Mouse (Mus musculus): ENCODE results near the gene 1700010B08Rik. TPM values are rescaled to one million over a fixed set of nuclear protein-coding genes. Genes with fewer than 3 reads are reported as not detected.

1700010B08Rik gene
- total RNA-seq, 1 experiment, result not detected

DNA sequence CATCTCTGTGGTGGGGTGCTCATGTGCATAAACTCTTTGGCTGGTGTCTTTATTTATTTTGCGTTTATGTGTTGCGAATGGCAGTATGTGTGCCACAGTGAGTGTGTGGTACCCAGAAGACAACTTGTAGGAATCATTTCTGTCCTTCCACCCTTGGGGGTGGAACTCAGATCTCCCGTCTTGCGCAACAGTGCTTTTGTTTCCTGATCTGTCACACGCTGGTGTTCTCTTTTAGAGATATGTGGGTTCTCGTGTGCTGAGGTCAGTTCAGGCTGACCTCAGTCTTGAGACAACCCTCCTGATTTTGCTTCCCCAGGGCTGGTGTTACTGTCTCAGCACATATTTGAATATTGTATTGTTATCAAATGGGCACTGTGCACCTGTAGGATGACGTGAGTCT lies 19.9 kb downstream of the 1700010B08Rik start:
- TF ChIP-seq CHD2 (IDR thresholded peaks at IDR 0.05; ENCODE audit: low read depth, low read length) (no peak), ZC3H11A (IDR thresholded peaks at IDR 0.05; ENCODE audit: borderline replicate concordance, low read depth, low read length) (no peak), ZNF384 (IDR thresholded peaks at IDR 0.05; ENCODE audit: low read depth, low read length) (no peak), MAFK (IDR thresholded peaks at IDR 0.05; ENCODE audit: insufficient read depth, low read depth, low read length) (no peak), HCFC1 (IDR thresholded peaks at IDR 0.05; ENCODE audit: borderline replicate concordance, insufficient read depth, low read length) (no peak)
- Histone ChIP-seq H3K4me1 (ENCODE audit: control insufficient read depth in 2 of 2, insufficient read depth in 2 of 2, low read length in 2 of 2, poor library complexity in 1 of 2) (0 out of 4 replicates have a peak, but pooled peaks cover 0 to 5% of the 10 kb centered on the region in 2 experiments), H3K4me3 (ENCODE audit: insufficient read depth in 1 of 2, low read depth in 1 of 2, low read length in 2 of 2, poor library complexity in 1 of 2, severe bottlenecking in 1 of 2) (no peak overlapping the region), H3K9ac (ENCODE audit: insufficient read depth, low read depth, low read length, poor library complexity, severe bottlenecking) (no peak overlapping the region), H3K9me3 (ENCODE audit: control insufficient read depth, insufficient read depth, low read depth, low read length) (no peaks in the 10 kb centered on the region), H3K36me3 (ENCODE audit: control insufficient read depth, insufficient read depth, low read length, poor library complexity, severe bottlenecking) (peaks cover 2% of the 10 kb centered on the region; the same call in 1 of the 2 replicates), H3K27ac (ENCODE audit: insufficient read depth, low read depth, low read length, poor library complexity, severe bottlenecking) (no peak overlapping the region)
- DNase-seq (ENCODE audit: low read depth, low spot score), result no peak
- in situ Hi-C loops (cut with MboI; ENCODE audit: low sequenced_read_pairs in 2 of 2, unreplicated experiment in 2 of 2), result no loop called here

- Histone ChIP-seq H3K36me3 (ENCODE audit: control insufficient read depth, insufficient read depth, low read length, poor library complexity, severe bottlenecking) (peaks cover 2% of the 10 kb centered on the region; the same call in 1 of the 2 replicates), H3K9ac (ENCODE audit: insufficient read depth, low read depth, low read length, poor library complexity, severe bottlenecking) (no peak overlapping the region), H3K27ac (ENCODE audit: insufficient read depth, low read depth, low read length, poor library complexity, severe bottlenecking) (no peak overlapping the region), H3K4me1 (ENCODE audit: control insufficient read depth in 2 of 2, insufficient read depth in 2 of 2, low read length in 2 of 2, poor library complexity in 1 of 2) (0 out of 4 replicates have a peak, but pooled peaks cover 0 to 5% of the 10 kb centered on the region in 2 experiments), H3K4me3 (ENCODE audit: insufficient read depth in 1 of 2, low read depth in 1 of 2, low read length in 2 of 2, poor library complexity in 1 of 2, severe bottlenecking in 1 of 2) (no peak overlapping the region), H3K9me3 (ENCODE audit: control insufficient read depth, insufficient read depth, low read depth, low read length) (no peaks in the 10 kb centered on the region)
- TF ChIP-seq MAFK (IDR thresholded peaks at IDR 0.05; ENCODE audit: insufficient read depth, low read depth, low read length) (no peak), ZC3H11A (IDR thresholded peaks at IDR 0.05; ENCODE audit: borderline replicate concordance, low read depth, low read length) (no peak), ZNF384 (IDR thresholded peaks at IDR 0.05; ENCODE audit: low read depth, low read length) (no peak), HCFC1 (IDR thresholded peaks at IDR 0.05; ENCODE audit: borderline replicate concordance, insufficient read depth, low read length) (no peak), CHD2 (IDR thresholded peaks at IDR 0.05; ENCODE audit: low read depth, low read length) (no peak)
- DNase-seq (ENCODE audit: low read depth, low spot score), result no peak
- in situ Hi-C loops (cut with MboI; ENCODE audit: low sequenced_read_pairs in 2 of 2, unreplicated experiment in 2 of 2), result no loop called here
Observed at GRCm38 (mm10) chr2:173742090-173742489, 22.9 kb downstream of the 1700010B08Rik start.

- in situ Hi-C loops (cut with MboI; ENCODE audit: low sequenced_read_pairs in 2 of 2, unreplicated experiment in 2 of 2), result no loop called here
- DNase-seq (ENCODE audit: low read depth, low spot score), result no peak
- H3K36me3 ChIP-seq (ENCODE audit: control insufficient read depth, insufficient read depth, low read length, poor library complexity, severe bottlenecking), result peaks cover 2% of the 10 kb centered on the region; the same call in 1 of the 2 replicates
- H3K9ac ChIP-seq (ENCODE audit: insufficient read depth, low read depth, low read length, poor library complexity, severe bottlenecking), result no peak overlapping the region
- TF ChIP-seq ZNF384 (IDR thresholded peaks at IDR 0.05; ENCODE audit: low read depth, low read length) (no peak), ZC3H11A (IDR thresholded peaks at IDR 0.05; ENCODE audit: borderline replicate concordance, low read depth, low read length) (no peak), CHD2 (IDR thresholded peaks at IDR 0.05; ENCODE audit: low read depth, low read length) (no peak), MAFK (IDR thresholded peaks at IDR 0.05; ENCODE audit: insufficient read depth, low read depth, low read length) (no peak), HCFC1 (IDR thresholded peaks at IDR 0.05; ENCODE audit: borderline replicate concordance, insufficient read depth, low read length) (no peak)
- H3K4me1 ChIP-seq (ENCODE audit: control insufficient read depth in 2 of 2, insufficient read depth in 2 of 2, low read length in 2 of 2, poor library complexity in 1 of 2), result 0 out of 4 replicates have a peak, but pooled peaks cover 0 to 5% of the 10 kb centered on the region in 2 experiments
- no peaks in the 10 kb centered on the region for H3K9me3 ChIP-seq (ENCODE audit: control insufficient read depth, insufficient read depth, low read depth, low read length)
- no peak overlapping the region for H3K4me3 ChIP-seq (ENCODE audit: insufficient read depth in 1 of 2, low read depth in 1 of 2, low read length in 2 of 2, poor library complexity in 1 of 2, severe bottlenecking in 1 of 2)
- H3K27ac ChIP-seq (ENCODE audit: insufficient read depth, low read depth, low read length, poor library complexity, severe bottlenecking), result no peak overlapping the region
Observed at GRCm38 (mm10) chr2:173742744-173743143, 23.5 kb downstream of the 1700010B08Rik start.

GRCm38 (mm10) chr2:173744070-173744815 lies 25.0 kb downstream of the 1700010B08Rik start:
- Histone ChIP-seq H3K36me3 (ENCODE audit: control insufficient read depth, insufficient read depth, low read length, poor library complexity, severe bottlenecking) (no peaks in the 10 kb centered on the region), H3K4me1 (ENCODE audit: control insufficient read depth in 2 of 2, insufficient read depth in 2 of 2, low read length in 2 of 2, poor library complexity in 1 of 2) (0 out of 4 replicates have a peak, but pooled peaks cover 0 to 2% of the 10 kb centered on the region in 2 experiments), H3K27ac (ENCODE audit: insufficient read depth, low read depth, low read length, poor library complexity, severe bottlenecking) (no peak overlapping the region), H3K9me3 (ENCODE audit: control insufficient read depth, insufficient read depth, low read depth, low read length) (no peaks in the 10 kb centered on the region), H3K4me3 (ENCODE audit: insufficient read depth in 1 of 2, low read depth in 1 of 2, low read length in 2 of 2, poor library complexity in 1 of 2, severe bottlenecking in 1 of 2) (no peak overlapping the region), H3K9ac (ENCODE audit: insufficient read depth, low read depth, low read length, poor library complexity, severe bottlenecking) (no peak overlapping the region)
- no peak for DNase-seq (ENCODE audit: low read depth, low spot score)
- TF ChIP-seq CHD2 (IDR thresholded peaks at IDR 0.05; ENCODE audit: low read depth, low read length) (no peak), MAFK (IDR thresholded peaks at IDR 0.05; ENCODE audit: insufficient read depth, low read depth, low read length) (no peak), HCFC1 (IDR thresholded peaks at IDR 0.05; ENCODE audit: borderline replicate concordance, insufficient read depth, low read length) (no peak), ZC3H11A (IDR thresholded peaks at IDR 0.05; ENCODE audit: borderline replicate concordance, low read depth, low read length) (no peak), ZNF384 (IDR thresholded peaks at IDR 0.05; ENCODE audit: low read depth, low read length) (no peak)
- in situ Hi-C loops (cut with MboI; ENCODE audit: low sequenced_read_pairs in 2 of 2, unreplicated experiment in 2 of 2), result no loop called here

Data from ES-E14 (cell line).